Mouse (Mus musculus) hindbrain, embryonic 14.5 days (tissue): ENCODE data around the gene Gdi1. TPM values are rescaled to one million over a fixed set of nuclear protein-coding genes. Genes with fewer than 3 reads are reported as not detected.

Experiments used
- microRNA-seq: library from miRNA; unstranded; fragments of <30 nt; microRNA quantifications from one replicate; pipeline ENCODE4, GENCODE M21; 2016
- polyA plus RNA-seq: library from polyadenylated mRNA; unstranded; fragments of >200 nt; fragmentation: Nextera tagmentation; extraction: Ambion mirVana; gene quantifications from 2 replicates; pipeline ENCODE4 v1.2.1, GENCODE M21; 2014

The Gdi1 gene
- polyA plus RNA-seq, 1 experiment from 2014 or later: 781 TPM

Small RNA genes lying within 50 kb of the gene (microRNA-seq; reads per million reads assigned to microRNA genes)
- 0.48 reads per million for gene Mir7091
- 1.1 reads per million for gene Mir7092

Other genes with a start within 250 kb of the Gdi1 start
- gene Opn1mw, start 177.5 kb upstream of the Gdi1 start, polyA plus RNA-seq: not detected in 2 replicates
- 15.5 and 15.6 TPM in 2 replicates for gene Mecp2, start 169.6 kb upstream of the Gdi1 start, polyA plus RNA-seq
- gene Tex28, start 137.2 kb upstream of the Gdi1 start, polyA plus RNA-seq: not detected in 2 replicates
- gene Tktl1, start 127.7 kb upstream of the Gdi1 start, polyA plus RNA-seq: 0.08 TPM in 1 of 2 replicates, not detected in the other
- 92.7 and 100.0 TPM in 2 replicates for gene Flna, start 55.2 kb upstream of the Gdi1 start, polyA plus RNA-seq
- 14.7 and 17.0 TPM in 2 replicates for gene Emd, start 50.3 kb upstream of the Gdi1 start, polyA plus RNA-seq
- 484 and 540 TPM in 2 replicates for gene Rpl10, start 34.2 kb upstream of the Gdi1 start, polyA plus RNA-seq
- 48.4 and 56.5 TPM in 2 replicates for gene Taz, start 23.1 kb upstream of the Gdi1 start, polyA plus RNA-seq
- 3.0 and 3.6 TPM in 2 replicates for gene Dnase1l1, start 22.7 kb upstream of the Gdi1 start, polyA plus RNA-seq
- gene Atp6ap1, start 7.9 kb upstream of the Gdi1 start, polyA plus RNA-seq: 248 and 297 TPM in 2 replicates
- 45.3 and 46.8 TPM in 2 replicates for gene Fam50a, start 8.0 kb downstream of the Gdi1 start, polyA plus RNA-seq
- 44.5 and 45.6 TPM in 2 replicates for gene Plxna3, start 24.1 kb downstream of the Gdi1 start, polyA plus RNA-seq
- gene Lage3, start 48.6 kb downstream of the Gdi1 start, polyA plus RNA-seq: 64.0 and 87.6 TPM in 2 replicates
- 68.4 and 74.3 TPM in 2 replicates for gene Ubl4a, start 68.2 kb downstream of the Gdi1 start, polyA plus RNA-seq
- 7.1 and 9.5 TPM in 2 replicates for gene Slc10a3, start 68.4 kb downstream of the Gdi1 start, polyA plus RNA-seq
- 33.2 and 36.0 TPM in 2 replicates for gene Fam3a, start 88.3 kb downstream of the Gdi1 start, polyA plus RNA-seq
- 17.8 and 21.5 TPM in 2 replicates for gene Ikbkg, start 88.3 kb downstream of the Gdi1 start, polyA plus RNA-seq
- gene G6pdx, start 124.2 kb downstream of the Gdi1 start, polyA plus RNA-seq: 48.8 and 52.3 TPM in 2 replicates
- gene Gm6880, start 176.4 kb downstream of the Gdi1 start, polyA plus RNA-seq: not detected in 2 replicates